Mouse (Mus musculus) heart, postnatal 0 days (tissue): ENCODE results near the gene Polr3h.

Source experiments
- CTCF ChIP-seq: IDR thresholded peaks from 2 replicates; pipeline ENCODE4 v1.5.1; 2016; ENCODE audit warnings: antibody characterized with exemption, control low read depth, low read depth
- EP300 ChIP-seq: IDR thresholded peaks from 2 replicates; pipeline ENCODE4 v1.6.1; 2016; ENCODE audit warnings: antibody characterized with exemption, low read depth

DNA sequence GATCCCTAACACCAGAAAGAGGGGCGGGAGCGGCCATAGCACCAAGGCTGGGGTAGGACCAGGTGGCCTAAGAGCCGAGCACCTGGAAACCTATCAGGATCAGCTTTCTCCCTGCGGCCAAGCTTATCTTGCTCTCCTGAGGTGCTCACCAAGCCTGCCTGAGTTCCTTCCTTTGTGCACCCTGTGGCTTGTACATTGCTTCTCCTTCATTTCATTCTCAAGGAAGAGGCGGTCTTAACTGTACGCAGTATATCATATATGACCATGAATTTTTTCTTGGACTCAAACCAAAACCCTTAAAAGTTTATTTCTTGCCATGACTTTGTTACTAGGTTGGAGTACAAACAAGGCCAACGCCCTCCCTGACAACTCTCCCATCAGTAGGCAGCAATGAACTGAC is 61.8 kb downstream of the Polr3h start:
- TF ChIP-seq EP300, result no peak
- TF ChIP-seq CTCF, result no peak
